1 mouse cellular context compared by ENCODE assay signal in the genomic region with DNA sequence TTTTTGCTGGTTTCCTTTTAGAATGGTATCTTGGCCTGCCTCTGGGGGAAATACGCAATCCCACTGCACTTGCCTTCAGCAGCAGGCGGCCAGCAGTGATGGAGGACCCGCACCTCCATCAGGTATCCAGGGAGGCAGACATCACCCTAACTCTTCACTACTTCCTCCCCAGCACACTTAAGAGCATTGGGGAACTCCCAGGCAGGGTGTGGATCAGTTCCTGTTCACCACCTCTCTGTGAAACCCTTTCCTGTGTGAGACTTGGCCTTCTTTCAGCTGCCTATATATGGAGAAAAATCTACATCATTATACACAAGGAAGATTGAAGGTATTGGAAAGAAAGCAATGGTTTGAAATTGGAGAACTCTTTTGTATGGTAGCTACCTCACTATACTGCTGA.
TF ChIP-seq lines count a peak whose summit lies in the region.

No protein-coding gene starts in this region.

TF ChIP-seq in MEL, 35 proteins besides CTCF, POLR2A, EP300 and RAD21:
- TF ChIP-seq SIN3A (IDR thresholded peaks at IDR 0.05; ENCODE audit: low read length) (no peak), MAFK (IDR thresholded peaks at IDR 0.05; ENCODE audit: borderline replicate concordance, low read depth, low read length) (no peak), RCOR1 (IDR thresholded peaks at IDR 0.05; ENCODE audit: low read depth, low read length) (no peak), MAX (IDR thresholded peaks at IDR 0.05; ENCODE audit: low read length) (no peak), CHD1 (IDR thresholded peaks at IDR 0.05; ENCODE audit: low read depth, low read length) (no peak), USF1 (IDR thresholded peaks at IDR 0.05; ENCODE audit: low read depth, low read length) (no peak), HCFC1 (IDR thresholded peaks at IDR 0.05; ENCODE audit: low read depth, low read length) (no peak), POLR2AphosphoS2 (IDR thresholded peaks at IDR 0.05; ENCODE audit: low read length) (no peak), JUND (IDR thresholded peaks at IDR 0.05; ENCODE audit: low read depth, low read length) (no peak), GATA1 (IDR thresholded peaks at IDR 0.05; ENCODE audit: low read depth, low read length) (no peak), POLR2AphosphoS5 (IDR thresholded peaks at IDR 0.05; ENCODE audit: borderline replicate concordance, low read depth, low read length) (no peak), NELFE (IDR thresholded peaks at IDR 0.05; ENCODE audit: low read depth, low read length) (no peak), TBP (IDR thresholded peaks at IDR 0.05; ENCODE audit: low read depth, low read length) (no peak), TAL1 (IDR thresholded peaks at IDR 0.05; ENCODE audit: low read length) (no peak), BHLHE40 (IDR thresholded peaks at IDR 0.05; ENCODE audit: borderline replicate concordance, low read depth, low read length) (no peak)
TF ChIP-seq in MEL: peak in this region for 0.
